Mouse (Mus musculus) WW6 (cell line): ENCODE measurements around the gene Tomm20l.

Experiments used
- DNase-seq: peaks from one replicate; pipeline ENCODE4 v3.0.0-alpha.2; 2013; ENCODE audit warnings: low read depth, low spot score

The Tomm20l gene

GRCm38 (mm10) chr12:71154979-71155378 is 43.8 kb downstream of the Tomm20l start:
- DNase-seq, result no peak

DNA sequence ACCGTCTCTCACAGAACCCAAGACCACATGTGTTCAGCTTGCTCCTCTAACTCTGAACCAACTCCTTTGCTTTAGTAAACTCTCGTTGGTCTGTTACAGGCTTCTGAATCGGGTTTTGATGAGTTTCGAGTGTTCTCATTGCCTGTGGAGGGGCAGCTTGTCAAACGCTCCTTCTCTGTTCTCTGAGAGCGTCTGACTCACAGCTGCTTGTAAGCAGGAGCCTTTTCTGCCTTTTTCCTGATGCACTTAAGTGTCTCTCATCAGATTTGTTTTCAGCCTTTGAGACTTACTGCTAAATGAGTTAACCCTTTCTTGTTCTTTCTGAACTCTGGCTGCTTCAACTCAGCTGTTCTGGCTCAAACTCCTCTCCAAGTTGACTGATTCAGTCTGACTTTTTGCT is 46.7 kb downstream of the Tomm20l start:
- no peak for DNase-seq

DNA sequence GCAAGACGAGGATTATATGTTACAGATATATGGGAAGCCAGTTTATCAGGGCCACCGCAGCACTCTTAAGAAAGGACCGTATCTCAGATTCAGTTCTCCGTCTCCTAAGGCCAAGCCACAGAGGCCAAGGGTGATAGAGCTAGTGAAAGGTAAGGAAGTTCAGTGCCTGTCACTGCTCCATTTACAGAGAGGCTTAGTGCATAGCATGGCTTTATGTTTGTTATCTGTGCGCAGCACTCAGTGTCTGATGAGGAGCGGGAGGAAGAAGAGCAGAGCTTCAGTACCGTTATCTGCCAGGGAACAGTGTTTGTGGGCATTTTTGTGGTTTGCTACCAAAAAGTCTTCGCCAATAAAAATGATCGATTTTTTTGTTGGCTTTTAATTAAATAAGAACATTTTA is 53.2 kb downstream of the Tomm20l start:
- DNase-seq, result no peak

DNA sequence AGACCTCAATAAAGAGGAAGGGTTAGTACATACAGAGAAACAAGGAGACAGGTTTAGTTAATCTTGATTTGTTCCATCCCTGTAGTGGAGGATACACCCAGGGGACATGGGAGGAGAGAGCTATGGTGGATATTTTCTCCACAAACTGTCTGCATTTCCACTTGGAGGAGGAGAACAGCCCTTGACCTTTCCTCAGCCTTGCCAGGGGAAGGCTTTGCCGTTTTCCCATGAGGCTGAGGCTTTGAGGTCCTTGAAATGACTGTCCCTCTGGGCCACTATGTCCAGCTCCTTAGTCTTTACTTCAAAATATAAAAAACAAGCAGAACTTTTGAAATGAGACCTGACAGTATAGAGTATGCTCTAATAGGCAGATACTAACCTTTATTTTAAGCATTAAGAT is 58.7 kb downstream of the Tomm20l start:
- DNase-seq, result no peak
